In genomic region chr2:158178696-158179369, GRCm38 (mm10) we compare ENCODE assay signal across 8 mouse cellular contexts. TPM values are rescaled to one million over a fixed set of nuclear protein-coding genes. Genes with fewer than 3 reads are reported as not detected.
DNase-seq lines count a peak whose midpoint lies in the region; ATAC-seq and TF ChIP-seq lines count a peak whose summit lies in the region.

No protein-coding gene starts in this region.

- H3K9ac ChIP-seq in heart, adult 2 months (ENCODE audit: low read depth, low read length): no peak overlapping the region
- peak overlapping the region; percentile 22; the same call in 1 of the 2 replicates for H3K9ac ChIP-seq in lung, embryonic 14.5 days
- H3K9ac ChIP-seq in neural tube, embryonic 15.5 days (replicated peaks): no peak overlapping the region; the same call in 1 of the 2 replicates

- H3K27me3 ChIP-seq in heart, adult 2 months (ENCODE audit: control insufficient read depth, insufficient read depth, low read length): no peaks in the 10 kb centered on the region
- H3K27me3 ChIP-seq in lung, embryonic 14.5 days (ENCODE audit: insufficient read depth, low read length): no peaks in the 10 kb centered on the region
- H3K27me3 ChIP-seq in neural tube, embryonic 15.5 days (replicated peaks): no peaks in the 10 kb centered on the region

- peaks cover 6% of the 10 kb centered on the region for H3K4me1 ChIP-seq in heart, adult 2 months (ENCODE audit: control insufficient read depth, insufficient read depth, low read length)
- peaks cover 9% of the 10 kb centered on the region for H3K4me1 ChIP-seq in lung, embryonic 14.5 days (ENCODE audit: insufficient read depth)
- H3K4me1 ChIP-seq in neural tube, embryonic 15.5 days: peaks cover 46% of the 10 kb centered on the region

- TF ChIP-seq POLR2A in heart, adult 2 months (IDR thresholded peaks at IDR 0.05; ENCODE audit: insufficient read depth, low read depth, low read length): peak; percentile 42; the same call in 1 of the 2 replicates

- no peaks in the 10 kb centered on the region for H3K9me3 ChIP-seq in lung, embryonic 14.5 days (ENCODE audit: low read depth, low read length)
- no peaks in the 10 kb centered on the region for H3K9me3 ChIP-seq in neural tube, embryonic 15.5 days (replicated peaks)

- WGBS in heart, adult 2 months: 16% methylated on average over 19 of the region's 19 CpGs
- WGBS in lung, embryonic 14.5 days: 9% methylated on average over 18 of the region's 19 CpGs
- 12% methylated on average over 18 of the region's 19 CpGs for WGBS in neural tube, embryonic 15.5 days

- intact Hi-C loops in heart, adult 2 months (cut with DNase I): no loop called here

- H3K27ac ChIP-seq in heart, adult 2 months: peak overlapping the region; percentile 69
- peak overlapping the region; percentile 71 for H3K27ac ChIP-seq in lung, embryonic 14.5 days (ENCODE audit: low read depth)
- H3K27ac ChIP-seq in neural tube, embryonic 15.5 days (replicated peaks): peak overlapping the region; percentile 54

- TF ChIP-seq EP300 in heart, adult 2 months (IDR thresholded peaks at IDR 0.05; ENCODE audit: insufficient read depth, low read depth, low read length): no peak

- no peaks in the 10 kb centered on the region for H3K36me3 ChIP-seq in heart, adult 2 months (ENCODE audit: control insufficient read depth, insufficient read depth, low read length)
- H3K36me3 ChIP-seq in lung, embryonic 14.5 days (ENCODE audit: insufficient read depth): no peaks in the 10 kb centered on the region
- no peaks in the 10 kb centered on the region for H3K36me3 ChIP-seq in neural tube, embryonic 15.5 days

- peak overlapping the region; percentile 42 for H3K4me3 ChIP-seq in heart, adult 2 months
- H3K4me3 ChIP-seq in lung, embryonic 14.5 days (ENCODE audit: low read depth, low read length): peak overlapping the region; percentile 31
- peak overlapping the region; percentile 21 for H3K4me3 ChIP-seq in neural tube, embryonic 15.5 days (replicated peaks)

- peak overlapping the region; percentile 62 for H3K4me2 ChIP-seq in lung, embryonic 14.5 days
- H3K4me2 ChIP-seq in neural tube, embryonic 15.5 days: peak overlapping the region; percentile 49

- ATAC-seq in lung, embryonic 14.5 days (ENCODE audit: insufficient read depth): peak; percentile 92
- ATAC-seq in neural tube, embryonic 15.5 days (ENCODE audit: low FRiP score): no peak

- DNase-seq in cerebellum, adult 8-10 months: peak; percentile 12
- no peak for DNase-seq in cerebellum, postnatal 36 days
- DNase-seq in embryo, embryonic 11.5 days (ENCODE audit: low read depth, low spot score): peak; percentile 46
- DNase-seq in heart, adult 2 months: peak; percentile 84 to 88
- peak; percentile 73 for DNase-seq in kidney, adult 11 months
- DNase-seq in lung, embryonic 14.5 days: peak; percentile 87
- peak; percentile 68 to 84 for DNase-seq in urinary bladder, postnatal 36 days (ENCODE audit: low spot score in 2 of 2)

- no peaks in the 10 kb centered on the region for H3K79me2 ChIP-seq in heart, adult 2 months (replicated peaks; ENCODE audit: control insufficient read depth, insufficient read depth, low read length)

- TF ChIP-seq CTCF in heart, adult 2 months (IDR thresholded peaks at IDR 0.05): no peak
- TF ChIP-seq CTCF in lung, embryonic 14.5 days (IDR thresholded peaks at IDR 0.05; ENCODE audit: low read depth): peak; percentile 32; the same call in 1 of the 2 replicates

RNA-seq across cellular contexts. Expression of gene Tgm2, which starts 32.6 kb away (rescaled TPM):
- 100 to 1,000 TPM; 270 to 286 TPM for total RNA-seq in heart, adult 2 months (2021)
- polyA plus RNA-seq in heart, adult 2 months (2012; rRNA removed): 155 and 205 TPM in 2 replicates
- 40.8 and 41.7 TPM in 2 replicates for polyA plus RNA-seq in lung, embryonic 14.5 days (2014; fragmentation: Nextera tagmentation; extraction: Ambion mirVana)
- polyA plus RNA-seq in neural tube, embryonic 15.5 days (2015; fragmentation: Nextera tagmentation; extraction: Ambion mirVana): 7.8 and 13.9 TPM in 2 replicates

RNA-seq across cellular contexts. Expression of gene D630003M21Rik, which starts 50.2 kb away (rescaled TPM):
- total RNA-seq in heart, adult 2 months (2021): 1 to 10 TPM; 4.6 to 6.7 TPM
- polyA plus RNA-seq in heart, adult 2 months (2012; rRNA removed): 6.6 and 9.7 TPM in 2 replicates
- polyA plus RNA-seq in lung, embryonic 14.5 days (2014; fragmentation: Nextera tagmentation; extraction: Ambion mirVana): 6.4 and 9.1 TPM in 2 replicates
- polyA plus RNA-seq in neural tube, embryonic 15.5 days (2015; fragmentation: Nextera tagmentation; extraction: Ambion mirVana): 2.4 and 2.5 TPM in 2 replicates

Comparison
In these comparisons a context has a peak if more than half of its experiments do, and no peak if none do; other contexts are left out.
1. DNase-seq: peak in cerebellum, adult 8-10 months (single experiment), embryo, embryonic 11.5 days (single experiment), heart, adult 2 months (2 of 2), kidney, adult 11 months (single experiment), lung, embryonic 14.5 days (single experiment) and urinary bladder, postnatal 36 days (2 of 2); none in cerebellum, postnatal 36 days (0 of 2).
2. Peak in every context shown above with its lines, with median percentiles within 50 percentile points of each other: H3K27ac ChIP-seq and H3K4me3 ChIP-seq.